Mouse (Mus musculus): ENCODE data around the gene Tmem150c. TPM values are rescaled to one million over a fixed set of nuclear protein-coding genes. Genes with fewer than 3 reads are reported as not detected.
A peak's percentile ranks its signal among the peaks of the same experiment; 100 is the strongest.

The Tmem150c gene
- polyA plus RNA-seq, 1 experiment = 1.1 TPM

DNA sequence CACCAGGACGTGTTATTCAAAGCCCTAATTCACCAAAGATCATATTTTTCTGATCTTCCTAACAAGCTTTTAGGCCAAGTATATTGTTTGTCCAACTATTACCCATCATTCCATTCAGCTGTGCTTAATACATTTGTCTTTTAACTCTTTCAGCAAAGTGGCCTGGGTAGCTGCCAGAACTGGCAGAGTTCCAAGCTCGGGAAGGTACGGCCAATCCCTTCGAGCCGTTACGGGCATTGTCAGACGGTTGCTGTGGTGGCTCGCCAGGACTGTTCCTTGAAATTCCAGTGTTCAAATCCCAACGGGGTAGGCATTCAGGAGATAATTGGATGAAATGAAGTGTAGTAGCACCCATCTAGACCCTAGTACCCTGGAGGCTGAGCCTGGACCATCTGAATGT is 87.1 kb downstream of the Tmem150c start:
- no peaks in the 10 kb centered on the region for H3K4me1 ChIP-seq (ENCODE audit: control insufficient read depth, insufficient read depth, low read length)
- H3K9ac ChIP-seq (ENCODE audit: low read depth, poor library complexity, severe bottlenecking) = no peak overlapping the region
- no peaks in the 10 kb centered on the region for H3K9me3 ChIP-seq (replicated peaks; ENCODE audit: control insufficient read depth, insufficient read depth, low read length, poor library complexity, severe bottlenecking)
- H3K36me3 ChIP-seq (ENCODE audit: control insufficient read depth, insufficient read depth, low read length, poor library complexity, severe bottlenecking) = peaks cover 8% of the 10 kb centered on the region
- H3K27me3 ChIP-seq (ENCODE audit: control insufficient read depth, insufficient read depth, low read length, poor library complexity, severe bottlenecking) = no peaks in the 10 kb centered on the region
- H3K27ac ChIP-seq (ENCODE audit: insufficient read depth, low read length) = no peak overlapping the region
- no peak for TF ChIP-seq CTCF (IDR thresholded peaks at IDR 0.05; ENCODE audit: low read depth, low read length)
- TF ChIP-seq POLR2A (IDR thresholded peaks at IDR 0.05; ENCODE audit: insufficient read depth, low read length) = no peak
- H3K4me3 ChIP-seq (ENCODE audit: low read depth, low read length) = no peak overlapping the region

DNA sequence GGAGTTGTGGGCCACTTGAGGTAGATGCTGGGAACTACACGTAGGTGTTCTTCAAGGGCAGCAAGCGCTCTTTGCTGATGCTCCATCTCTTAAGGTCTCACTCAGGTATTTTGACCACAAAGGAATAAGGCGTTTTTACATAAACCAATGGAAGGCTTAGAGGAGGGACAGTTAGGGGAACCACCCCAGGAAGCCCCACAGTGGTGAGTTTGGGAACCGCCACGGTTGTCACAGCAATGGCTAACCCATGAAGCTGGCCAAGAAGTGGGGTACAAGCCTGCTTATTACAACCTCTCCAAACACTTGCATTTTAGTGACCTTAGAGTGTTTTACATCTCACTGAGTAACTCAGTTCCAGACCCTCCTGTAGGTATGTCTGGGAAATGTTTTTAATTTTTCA is 88.1 kb downstream of the Tmem150c start:
- Histone ChIP-seq H3K27me3 (ENCODE audit: control insufficient read depth, insufficient read depth, low read length, poor library complexity, severe bottlenecking) (no peaks in the 10 kb centered on the region), H3K4me1 (ENCODE audit: control insufficient read depth, insufficient read depth, low read length) (no peaks in the 10 kb centered on the region), H3K27ac (ENCODE audit: insufficient read depth, low read length) (no peak overlapping the region), H3K36me3 (ENCODE audit: control insufficient read depth, insufficient read depth, low read length, poor library complexity, severe bottlenecking) (peaks cover 13% of the 10 kb centered on the region), H3K4me3 (ENCODE audit: low read depth, low read length) (no peak overlapping the region), H3K9me3 (replicated peaks; ENCODE audit: control insufficient read depth, insufficient read depth, low read length, poor library complexity, severe bottlenecking) (no peaks in the 10 kb centered on the region), H3K9ac (ENCODE audit: low read depth, poor library complexity, severe bottlenecking) (no peak overlapping the region)
- TF ChIP-seq CTCF (IDR thresholded peaks at IDR 0.05; ENCODE audit: low read depth, low read length) = no peak
- TF ChIP-seq POLR2A (IDR thresholded peaks at IDR 0.05; ENCODE audit: insufficient read depth, low read length) = no peak
- TF ChIP-seq EP300 (IDR thresholded peaks at IDR 0.05; ENCODE audit: insufficient read depth, low read depth, low read length) = no peak

GRCm38 (mm10) chr5:100070255-100070654 is 89.4 kb downstream of the Tmem150c start:
- no peaks in the 10 kb centered on the region for H3K9me3 ChIP-seq (replicated peaks; ENCODE audit: control insufficient read depth, insufficient read depth, low read length, poor library complexity, severe bottlenecking)
- peak; percentile 98 for TF ChIP-seq CTCF (IDR thresholded peaks at IDR 0.05; ENCODE audit: low read depth, low read length)
- no peak for TF ChIP-seq POLR2A (IDR thresholded peaks at IDR 0.05; ENCODE audit: insufficient read depth, low read length)
- no peaks in the 10 kb centered on the region for H3K27me3 ChIP-seq (ENCODE audit: control insufficient read depth, insufficient read depth, low read length, poor library complexity, severe bottlenecking)
- H3K4me3 ChIP-seq (ENCODE audit: low read depth, low read length) = no peak overlapping the region
- H3K9ac ChIP-seq (ENCODE audit: low read depth, poor library complexity, severe bottlenecking) = no peak overlapping the region
- no peak overlapping the region for H3K27ac ChIP-seq (ENCODE audit: insufficient read depth, low read length)
- no peaks in the 10 kb centered on the region for H3K4me1 ChIP-seq (ENCODE audit: control insufficient read depth, insufficient read depth, low read length)
- H3K36me3 ChIP-seq (ENCODE audit: control insufficient read depth, insufficient read depth, low read length, poor library complexity, severe bottlenecking) = peaks cover 13% of the 10 kb centered on the region

DNA sequence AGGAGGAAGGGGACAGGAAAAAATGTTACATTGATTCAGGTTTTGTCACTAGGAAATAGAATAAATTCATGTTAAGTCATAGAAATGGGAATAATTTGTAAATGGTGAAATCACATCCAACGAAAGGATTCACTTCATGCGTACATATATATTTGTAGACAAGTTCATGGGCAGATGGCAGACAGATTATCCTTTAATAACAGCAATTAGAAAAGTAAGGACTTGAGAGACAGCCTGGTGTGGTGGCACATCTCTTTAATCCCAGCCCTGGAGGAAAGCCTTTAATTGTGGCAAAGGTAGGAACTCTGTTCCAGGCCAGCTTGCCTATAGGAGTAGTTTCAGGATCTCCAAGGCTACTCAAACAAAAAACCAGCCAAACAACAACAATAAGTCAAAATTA is 90.1 kb downstream of the Tmem150c start:
- no peak overlapping the region for H3K27ac ChIP-seq (ENCODE audit: insufficient read depth, low read length)
- H3K4me3 ChIP-seq (ENCODE audit: low read depth, low read length) = no peak overlapping the region
- H3K9ac ChIP-seq (ENCODE audit: low read depth, poor library complexity, severe bottlenecking) = no peak overlapping the region
- no peaks in the 10 kb centered on the region for H3K9me3 ChIP-seq (replicated peaks; ENCODE audit: control insufficient read depth, insufficient read depth, low read length, poor library complexity, severe bottlenecking)
- TF ChIP-seq CTCF (IDR thresholded peaks at IDR 0.05; ENCODE audit: low read depth, low read length) = no peak
- no peak for TF ChIP-seq POLR2A (IDR thresholded peaks at IDR 0.05; ENCODE audit: insufficient read depth, low read length)
- H3K4me1 ChIP-seq (ENCODE audit: control insufficient read depth, insufficient read depth, low read length) = no peaks in the 10 kb centered on the region
- H3K27me3 ChIP-seq (ENCODE audit: control insufficient read depth, insufficient read depth, low read length, poor library complexity, severe bottlenecking) = no peaks in the 10 kb centered on the region
- peaks cover 18% of the 10 kb centered on the region for H3K36me3 ChIP-seq (ENCODE audit: control insufficient read depth, insufficient read depth, low read length, poor library complexity, severe bottlenecking)

DNA sequence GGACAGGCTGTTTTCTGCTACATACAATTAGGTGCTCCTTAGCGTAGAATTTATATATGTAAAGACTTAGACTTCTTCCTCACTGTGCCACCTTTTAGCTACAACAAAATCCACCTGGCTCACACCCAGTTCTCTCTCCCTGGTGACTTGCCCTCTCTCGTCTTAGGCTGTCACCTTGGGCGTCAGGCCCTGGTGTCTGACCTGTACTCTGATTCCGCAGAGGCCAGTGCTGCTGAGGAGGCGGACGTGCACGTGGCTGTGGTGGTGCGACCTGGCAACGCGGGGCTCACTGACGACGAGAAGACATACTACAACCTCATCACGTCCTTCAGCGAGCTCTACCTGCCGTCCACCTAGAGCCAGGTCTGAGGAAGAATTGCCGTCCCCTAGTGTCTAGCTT is 92.0 kb downstream of the Tmem150c start:
- H3K36me3 ChIP-seq (ENCODE audit: control insufficient read depth, insufficient read depth, low read length, poor library complexity, severe bottlenecking) = peaks cover 28% of the 10 kb centered on the region

DNA sequence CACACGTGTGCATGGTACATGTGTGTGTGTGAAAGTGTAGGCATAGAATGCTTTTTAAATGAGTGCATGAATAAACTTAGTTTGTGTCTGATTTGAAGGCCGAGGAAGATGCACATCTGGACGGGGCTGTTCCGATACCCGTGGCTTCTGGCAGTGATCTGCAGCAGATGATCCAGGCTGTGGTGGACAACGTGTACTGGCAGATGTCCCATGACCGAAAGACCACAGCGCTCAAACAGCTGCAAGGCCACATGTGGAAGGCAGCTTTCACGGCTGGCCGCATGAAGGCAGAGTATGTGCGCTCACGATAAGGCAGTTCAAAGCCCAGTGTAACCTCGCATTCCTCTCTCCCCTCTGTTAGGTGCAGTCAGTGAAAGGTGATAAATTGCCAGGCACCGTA is 98.7 kb downstream of the Tmem150c start:
- no peak overlapping the region for H3K9ac ChIP-seq (ENCODE audit: low read depth, poor library complexity, severe bottlenecking)
- H3K4me1 ChIP-seq (ENCODE audit: control insufficient read depth, insufficient read depth, low read length) = no peaks in the 10 kb centered on the region
- no peaks in the 10 kb centered on the region for H3K9me3 ChIP-seq (replicated peaks; ENCODE audit: control insufficient read depth, insufficient read depth, low read length, poor library complexity, severe bottlenecking)
- peaks cover 55% of the 10 kb centered on the region for H3K36me3 ChIP-seq (ENCODE audit: control insufficient read depth, insufficient read depth, low read length, poor library complexity, severe bottlenecking)
- no peak overlapping the region for H3K4me3 ChIP-seq (ENCODE audit: low read depth, low read length)
- H3K27ac ChIP-seq (ENCODE audit: insufficient read depth, low read length) = no peak overlapping the region
- no peaks in the 10 kb centered on the region for H3K27me3 ChIP-seq (ENCODE audit: control insufficient read depth, insufficient read depth, low read length, poor library complexity, severe bottlenecking)
- TF ChIP-seq EP300 (IDR thresholded peaks at IDR 0.05; ENCODE audit: insufficient read depth, low read depth, low read length) = no peak
- no peak for TF ChIP-seq CTCF (IDR thresholded peaks at IDR 0.05; ENCODE audit: low read depth, low read length)
- TF ChIP-seq POLR2A (IDR thresholded peaks at IDR 0.05; ENCODE audit: insufficient read depth, low read length) = no peak

More for the DNA sequence above, 92.0 kb downstream of the Tmem150c start:
- H3K27ac ChIP-seq (ENCODE audit: insufficient read depth, low read length) = no peak overlapping the region
- H3K4me3 ChIP-seq (ENCODE audit: low read depth, low read length) = no peak overlapping the region
- no peak for TF ChIP-seq CTCF (IDR thresholded peaks at IDR 0.05; ENCODE audit: low read depth, low read length)
- H3K9me3 ChIP-seq (replicated peaks; ENCODE audit: control insufficient read depth, insufficient read depth, low read length, poor library complexity, severe bottlenecking) = no peaks in the 10 kb centered on the region
- H3K27me3 ChIP-seq (ENCODE audit: control insufficient read depth, insufficient read depth, low read length, poor library complexity, severe bottlenecking) = no peaks in the 10 kb centered on the region
- H3K4me1 ChIP-seq (ENCODE audit: control insufficient read depth, insufficient read depth, low read length) = no peaks in the 10 kb centered on the region
- no peak overlapping the region for H3K9ac ChIP-seq (ENCODE audit: low read depth, poor library complexity, severe bottlenecking)

All from ES-Bruce4 (cell line).